Mouse (Mus musculus) brain, embryonic 14.5 days (tissue): Measurements from ENCODE around the gene Acsl1.

Experiments
- CTCF ChIP-seq: fragments of 200-500 bp; IDR thresholded peaks from 2 replicates; pipeline ENCODE4 v1.5.1; 2012; ENCODE audit warnings: inconsistent platforms, mild to moderate bottlenecking, moderate library complexity, borderline replicate concordance; ENCODE audit not compliant: insufficient read depth, insufficient read length; ENCODE audit errors: extremely low read depth
- POLR2A ChIP-seq: fragments of 200-500 bp; IDR thresholded peaks from 2 replicates; pipeline ENCODE4 v1.6.1; 2012; ENCODE audit warnings: mild to moderate bottlenecking, inconsistent platforms, borderline replicate concordance; ENCODE audit not compliant: poor library complexity, insufficient read depth, insufficient read length, severe bottlenecking; ENCODE audit errors: extremely low read depth

- TF ChIP-seq POLR2A (no peak), CTCF (no peak)
Observed at GRCm38 (mm10) chr8:46431921-46432320, 38.9 kb upstream of the Acsl1 start.
